Mouse (Mus musculus) MN1 (cell line): ENCODE results near the gene Tmprss4.

Experiments
- DNase-seq: peaks from one replicate; pipeline ENCODE4 v3.0.0-alpha.2; 2016; ENCODE audit warnings: low spot score

The Tmprss4 gene

DNA sequence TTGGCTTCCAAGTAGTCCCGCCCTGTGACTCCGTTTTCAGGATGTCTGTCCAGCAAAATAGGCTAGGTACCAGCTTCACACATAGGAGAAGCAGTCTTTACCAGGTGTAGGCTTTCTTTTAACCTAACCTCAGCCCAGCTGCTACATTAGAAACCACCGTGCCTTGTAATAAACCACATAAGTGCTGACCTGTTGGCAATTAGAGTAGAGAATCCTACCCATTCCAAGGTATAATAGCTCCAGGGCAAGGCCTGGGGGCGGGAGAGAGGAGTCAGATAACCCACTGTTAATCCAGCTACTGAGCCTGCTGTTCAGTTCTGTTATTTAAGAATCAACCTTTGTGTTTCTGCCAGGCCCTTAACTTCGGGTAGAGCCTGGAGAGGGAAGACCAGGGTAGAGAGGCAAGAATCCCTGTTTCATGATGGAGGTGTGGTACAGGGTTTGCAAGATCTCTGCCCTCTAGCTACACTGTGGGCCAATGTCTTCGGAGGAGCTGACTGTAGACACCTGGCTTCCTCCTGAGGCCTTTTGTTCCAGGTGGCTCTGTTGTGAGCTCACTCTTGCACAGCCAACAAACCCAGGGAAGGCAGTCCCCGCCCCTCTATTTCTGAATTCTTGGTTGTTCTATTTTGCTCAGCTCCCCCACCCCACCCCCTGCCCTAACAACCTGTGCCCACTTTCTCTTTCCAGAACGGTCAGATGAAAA, 7.6 kb downstream of the Tmprss4 start:
- no peak for DNase-seq

DNA sequence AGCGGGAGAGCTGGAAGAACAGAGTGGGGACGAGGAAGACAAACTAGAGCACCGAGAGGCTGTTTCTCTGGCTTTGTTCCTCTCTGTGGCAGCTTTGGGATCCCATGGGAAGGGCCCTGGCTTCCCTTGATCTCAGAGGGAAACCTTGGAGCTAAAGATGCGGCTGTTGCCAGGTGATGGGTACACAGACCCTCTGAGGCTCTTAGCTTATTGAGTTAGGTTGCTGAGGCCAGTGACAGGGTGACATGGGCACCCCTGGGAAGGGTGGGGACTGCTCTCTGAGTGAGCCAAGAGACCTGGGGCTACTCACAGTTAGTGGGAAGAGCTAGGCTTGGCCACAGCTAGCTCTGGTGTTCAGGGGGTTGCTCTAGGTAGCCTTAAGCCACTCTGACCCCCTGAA, 8.4 kb downstream of the Tmprss4 start:
- no peak for DNase-seq

DNA sequence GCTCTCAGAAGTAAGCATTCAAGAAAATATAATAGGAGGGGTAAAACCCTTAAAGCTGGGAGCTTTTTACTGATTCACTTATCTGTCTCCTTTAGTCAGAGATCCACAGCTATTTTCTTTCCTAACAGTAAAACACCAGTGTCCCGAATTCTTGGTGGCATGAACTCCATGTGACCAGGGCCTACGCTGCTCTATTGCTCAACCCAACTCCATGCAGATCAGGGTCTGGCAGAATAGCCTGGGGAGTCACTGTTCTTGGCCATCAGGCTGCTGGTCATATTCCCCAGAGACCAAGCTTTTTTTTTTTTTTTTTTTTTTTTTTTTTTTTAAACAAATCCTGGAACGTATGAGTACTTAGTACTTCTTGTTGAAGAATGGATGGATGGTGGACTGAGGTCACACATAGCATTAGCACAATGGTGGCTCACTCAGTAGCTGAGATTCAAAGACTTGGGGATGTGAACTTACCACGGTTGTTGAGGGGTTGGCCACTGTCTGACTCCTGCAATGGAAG, 14.2 kb downstream of the Tmprss4 start:
- DNase-seq = no peak

DNA sequence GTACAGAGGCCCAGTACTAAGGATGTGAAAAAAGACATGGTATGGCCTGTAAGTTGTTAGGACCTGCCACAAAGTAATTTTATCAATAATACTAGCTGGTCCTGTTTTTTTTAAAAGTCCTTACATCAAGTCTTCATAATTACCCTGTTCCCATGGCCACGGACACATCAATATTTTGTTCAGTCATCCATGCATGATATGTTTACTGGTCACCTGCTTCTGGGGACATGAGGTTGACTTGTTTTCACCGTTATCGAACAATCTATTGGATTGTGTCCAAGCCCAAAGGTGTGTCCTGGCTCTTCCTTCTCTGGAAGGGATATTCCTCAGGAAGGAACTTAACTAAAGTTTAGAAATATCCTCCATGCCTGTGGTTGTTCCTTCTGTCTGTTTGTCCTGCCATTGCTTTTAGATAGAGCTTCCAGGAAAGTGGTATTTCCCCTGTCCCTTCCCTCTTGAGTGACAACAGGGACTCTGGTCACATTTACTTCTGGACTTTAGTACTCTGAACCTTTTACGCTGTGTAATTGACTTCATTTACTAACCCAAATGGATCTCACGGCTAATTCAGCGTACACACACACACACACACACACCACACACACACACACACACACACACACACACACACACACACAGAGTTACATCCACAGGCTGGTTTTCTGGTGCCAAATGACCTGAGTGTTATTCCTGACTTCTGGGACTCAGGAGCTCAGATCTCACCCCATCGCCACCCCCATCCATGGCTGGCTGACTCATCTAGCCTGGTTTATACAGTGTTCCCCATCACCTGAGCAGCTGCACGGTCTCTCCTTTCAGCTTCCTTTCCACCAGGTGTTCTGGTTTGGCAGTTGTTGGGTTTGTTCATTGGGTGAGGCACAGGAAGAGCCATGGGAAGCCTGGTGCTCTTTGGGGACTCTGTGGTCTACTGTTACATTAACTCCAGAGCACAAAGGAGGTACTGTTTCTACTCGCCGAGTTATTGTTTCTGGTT, 15.0 kb downstream of the Tmprss4 start:
- no peak for DNase-seq

DNA sequence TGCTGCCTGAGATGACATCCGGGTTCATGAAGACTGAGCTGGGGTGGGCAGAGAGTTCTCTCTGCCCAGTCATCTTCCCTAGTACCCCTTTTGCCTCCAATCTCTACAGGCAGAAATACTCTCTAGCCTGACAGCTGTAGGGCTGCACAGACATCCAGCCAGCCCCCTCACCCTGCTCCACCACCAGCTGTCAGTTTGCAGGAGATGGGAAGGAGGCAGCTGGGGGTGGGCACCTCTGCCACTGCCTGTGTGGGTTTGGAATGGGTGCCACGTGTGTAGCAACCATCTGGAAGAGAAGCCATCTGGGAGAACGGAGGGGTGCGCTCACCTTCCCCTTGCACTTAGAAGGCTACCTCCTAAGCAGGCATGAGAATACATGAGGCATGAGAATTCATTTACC, 18.6 kb downstream of the Tmprss4 start:
- no peak for DNase-seq

DNA sequence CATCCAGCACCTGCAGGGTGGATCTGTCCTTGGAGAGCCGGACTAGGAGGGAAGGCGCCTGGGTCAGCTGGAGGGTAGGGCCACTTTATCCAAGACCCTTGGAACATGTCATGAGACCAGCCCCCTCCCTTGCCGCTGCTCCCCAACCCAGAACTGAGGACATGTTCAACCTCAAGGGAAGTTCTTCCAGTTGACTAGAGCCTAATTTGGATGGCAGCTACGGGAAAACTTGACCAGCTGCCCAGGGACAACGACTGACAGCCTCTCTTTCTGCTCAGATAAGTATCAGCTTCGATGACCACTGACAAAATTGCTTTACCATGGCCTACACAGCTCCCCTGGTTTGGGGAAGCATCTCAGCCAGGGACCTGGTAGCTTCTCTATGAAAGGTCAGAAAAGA, 20.6 kb downstream of the Tmprss4 start:
- DNase-seq = no peak

DNA sequence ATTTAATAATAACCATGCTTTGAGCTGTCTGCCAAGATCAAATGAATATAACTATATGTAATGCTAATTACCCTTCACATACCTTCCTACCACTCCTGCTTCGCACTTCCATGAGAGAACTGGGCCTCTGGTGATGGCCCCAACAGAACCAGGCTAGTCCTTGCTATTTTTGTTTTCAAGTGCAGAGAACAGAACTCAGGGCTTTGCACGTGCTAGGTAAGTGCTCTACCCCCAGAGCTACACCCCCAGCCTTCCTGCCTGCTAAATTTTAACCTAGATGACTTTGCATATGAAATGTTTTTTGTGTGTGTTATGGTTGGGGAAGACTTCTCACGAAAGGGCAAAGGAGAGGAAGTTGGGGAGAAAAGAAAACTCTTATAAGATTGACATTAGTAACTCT, 21.4 kb downstream of the Tmprss4 start:
- no peak for DNase-seq

DNA sequence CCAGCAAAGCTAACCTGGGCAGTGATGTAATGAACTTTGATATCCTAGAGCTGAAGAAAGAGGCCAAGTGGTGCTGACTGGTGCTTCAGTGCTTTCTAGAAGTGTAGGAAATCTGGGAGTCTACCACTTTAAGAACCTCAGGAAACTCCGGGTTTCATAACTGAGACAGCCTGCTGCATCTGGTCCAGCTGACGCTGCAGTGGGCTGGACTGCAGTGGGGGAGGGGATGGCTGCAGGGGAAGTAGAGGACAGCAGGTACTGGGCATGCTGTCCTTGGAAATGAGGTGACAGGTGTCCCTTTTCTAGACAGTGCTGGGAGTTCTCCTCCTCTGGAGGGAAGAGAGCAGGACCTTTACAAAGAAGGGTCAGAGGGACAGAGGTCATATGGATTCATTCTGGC, 22.1 kb downstream of the Tmprss4 start, which contains the start of gene BC049352:
BC049352 (plus strand) TSS at position 238 of the 400 bp plus-strand sequence.
- no peak for DNase-seq

DNA sequence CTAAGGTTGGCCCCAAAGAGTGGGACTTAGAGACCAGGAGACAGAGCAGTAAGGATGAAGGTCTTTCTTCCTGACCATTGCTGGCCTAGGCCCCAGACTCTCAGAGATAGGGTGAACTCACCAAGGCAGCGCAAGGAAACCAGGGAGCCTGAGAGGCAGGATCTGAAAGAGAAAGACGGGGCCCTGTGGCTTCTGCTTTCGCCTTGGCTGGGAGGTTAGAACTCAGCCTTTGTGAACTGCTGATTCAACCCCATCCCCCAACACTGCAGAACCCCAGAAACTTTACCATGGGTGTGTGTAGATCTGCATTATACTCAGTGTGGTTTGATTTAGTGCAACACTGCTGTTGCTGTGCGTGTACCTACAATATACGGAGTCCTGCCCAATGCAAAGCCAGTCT, 24.6 kb downstream of the Tmprss4 start:
- DNase-seq = no peak

DNA sequence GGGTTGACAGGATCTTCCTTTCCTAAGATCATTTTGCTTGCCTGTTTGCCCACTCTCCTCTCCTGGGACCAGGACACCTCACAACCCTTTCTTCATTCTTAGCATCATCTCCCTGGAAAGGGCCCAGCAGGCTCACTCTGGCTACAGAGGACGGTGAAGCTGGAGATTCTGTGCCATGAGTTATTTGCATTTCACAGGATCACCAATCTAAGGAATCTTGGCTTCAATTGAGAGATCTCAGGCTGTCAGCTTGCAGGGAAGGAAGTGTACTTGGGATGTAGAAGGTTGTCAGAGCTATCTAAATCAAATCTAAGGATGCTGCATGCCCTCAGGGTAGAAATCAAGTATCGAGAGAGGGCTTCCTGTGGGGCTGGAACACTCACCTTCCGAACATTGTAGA, 30.4 kb downstream of the Tmprss4 start:
- no peak for DNase-seq

DNA sequence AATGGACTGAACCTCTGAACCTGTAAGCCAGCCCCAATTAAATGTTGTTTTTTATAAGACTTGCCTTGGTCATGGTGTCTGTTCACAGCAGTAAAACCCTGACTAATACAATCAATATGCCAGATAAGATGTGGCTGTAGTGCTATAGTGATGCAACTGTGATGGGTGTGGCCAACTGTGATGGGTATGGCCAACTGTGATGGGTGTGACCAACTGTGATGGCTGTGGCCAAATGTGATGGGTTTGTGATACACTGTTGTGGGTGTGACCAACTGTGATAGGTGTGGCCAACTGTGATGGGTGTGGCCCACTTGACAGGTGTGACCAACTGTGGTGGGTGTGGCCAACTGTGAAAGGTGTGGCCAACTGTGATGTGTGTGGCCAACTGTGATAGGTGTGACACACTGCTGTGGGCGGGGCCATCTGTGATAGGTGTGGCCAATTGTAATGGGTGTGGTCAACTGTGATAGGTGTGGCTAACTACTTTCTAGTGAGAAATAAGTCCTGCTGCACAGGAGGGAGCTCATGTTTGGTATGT, 32.8 kb downstream of the Tmprss4 start:
- DNase-seq = no peak

DNA sequence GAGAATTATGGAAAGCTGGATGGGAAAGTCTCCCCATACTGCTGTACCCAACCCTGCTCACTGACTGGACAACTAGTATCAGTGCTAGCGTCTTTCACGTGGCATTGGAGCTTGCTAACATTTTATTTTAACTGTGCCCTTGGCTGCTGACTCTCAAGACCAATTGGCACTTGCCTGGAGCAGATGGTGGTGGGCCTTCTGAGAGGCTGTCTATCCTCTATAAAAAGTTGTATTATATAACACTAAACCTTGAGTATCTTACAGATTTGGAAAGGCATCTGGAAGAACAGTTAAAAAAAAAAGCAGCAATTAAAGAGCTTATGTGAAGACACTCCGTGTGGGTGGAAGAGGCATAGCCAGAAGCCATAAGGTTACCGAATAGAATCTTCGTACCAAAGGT, 33.7 kb downstream of the Tmprss4 start:
- DNase-seq = no peak

DNA sequence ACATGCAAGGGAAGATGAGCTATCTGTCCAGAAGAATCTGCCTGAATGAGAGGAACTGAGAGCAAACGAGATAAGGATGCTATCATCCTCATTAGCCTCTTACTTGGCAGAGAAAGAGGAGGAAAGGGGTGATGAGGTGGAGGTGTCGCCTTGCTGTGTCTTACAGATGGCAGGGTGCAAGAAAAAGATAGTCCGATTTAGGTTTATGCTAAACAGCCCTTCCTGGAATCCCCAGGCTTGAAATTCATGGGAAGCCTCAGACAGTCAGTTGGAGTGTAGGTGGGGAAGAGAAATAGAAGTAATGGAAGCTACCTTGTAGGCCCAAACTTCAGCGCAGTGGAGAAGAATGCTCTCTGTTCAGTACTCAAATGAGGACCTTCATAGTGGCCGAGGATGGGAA, 36.0 kb downstream of the Tmprss4 start:
- DNase-seq = no peak

DNA sequence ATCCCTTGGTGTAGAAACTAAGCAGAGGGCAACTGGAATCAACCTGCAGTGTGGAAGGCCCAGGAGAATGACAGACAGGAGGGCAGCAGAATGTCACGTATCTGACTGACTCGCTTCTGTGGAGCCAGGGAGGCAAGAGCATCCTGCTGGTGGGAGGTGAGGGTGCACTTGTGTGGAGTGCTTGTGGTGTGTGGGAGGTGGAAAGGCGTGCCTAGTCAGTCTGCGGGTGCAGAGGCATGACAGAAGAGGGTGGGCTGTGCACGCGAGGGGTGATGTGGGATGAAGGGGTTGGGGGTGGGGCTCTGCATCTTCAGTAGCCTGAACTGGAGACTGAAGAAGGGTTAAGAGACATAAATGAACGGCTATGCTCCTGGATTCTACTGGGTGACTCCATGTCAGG, 50.5 kb downstream of the Tmprss4 start:
- no peak for DNase-seq

DNA sequence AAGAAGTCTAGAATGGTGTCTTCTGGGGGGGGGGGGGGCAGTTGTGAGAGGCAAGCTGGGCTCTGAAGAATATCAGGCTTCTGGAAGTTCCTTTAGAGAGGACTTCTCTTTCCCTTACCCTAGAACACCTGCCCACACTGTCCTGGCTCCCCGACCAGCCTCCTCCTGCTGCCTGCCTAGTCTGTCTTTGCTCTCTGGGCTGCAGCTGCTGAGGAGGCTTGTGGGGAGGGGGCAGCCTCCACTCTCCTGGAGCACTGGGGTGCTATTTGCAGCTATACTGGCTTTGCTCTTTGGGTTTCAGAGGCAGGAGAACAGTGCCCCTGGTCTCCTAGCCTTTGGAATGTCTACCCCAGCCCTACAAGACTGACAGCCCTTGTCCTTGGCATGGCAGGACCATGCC, 53.0 kb downstream of the Tmprss4 start:
- DNase-seq = no peak

DNA sequence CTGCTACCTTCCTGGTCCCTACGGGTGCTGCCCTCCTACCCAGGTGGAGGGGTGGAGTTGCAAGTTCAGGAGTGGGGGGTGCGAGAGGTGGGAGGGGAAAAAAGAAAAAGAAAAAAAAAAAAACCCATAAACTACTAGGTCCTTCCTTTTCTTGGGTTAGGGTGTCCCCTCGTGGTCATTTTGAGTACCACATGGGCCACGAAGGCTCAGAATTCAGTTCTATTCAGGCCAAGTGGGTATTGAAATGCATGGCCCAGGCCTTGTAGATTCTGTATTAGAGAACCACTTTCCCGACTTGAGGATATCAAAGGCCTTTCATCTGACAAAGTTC, 57.7 kb downstream of the Tmprss4 start:
- DNase-seq = peak; percentile 40

DNA sequence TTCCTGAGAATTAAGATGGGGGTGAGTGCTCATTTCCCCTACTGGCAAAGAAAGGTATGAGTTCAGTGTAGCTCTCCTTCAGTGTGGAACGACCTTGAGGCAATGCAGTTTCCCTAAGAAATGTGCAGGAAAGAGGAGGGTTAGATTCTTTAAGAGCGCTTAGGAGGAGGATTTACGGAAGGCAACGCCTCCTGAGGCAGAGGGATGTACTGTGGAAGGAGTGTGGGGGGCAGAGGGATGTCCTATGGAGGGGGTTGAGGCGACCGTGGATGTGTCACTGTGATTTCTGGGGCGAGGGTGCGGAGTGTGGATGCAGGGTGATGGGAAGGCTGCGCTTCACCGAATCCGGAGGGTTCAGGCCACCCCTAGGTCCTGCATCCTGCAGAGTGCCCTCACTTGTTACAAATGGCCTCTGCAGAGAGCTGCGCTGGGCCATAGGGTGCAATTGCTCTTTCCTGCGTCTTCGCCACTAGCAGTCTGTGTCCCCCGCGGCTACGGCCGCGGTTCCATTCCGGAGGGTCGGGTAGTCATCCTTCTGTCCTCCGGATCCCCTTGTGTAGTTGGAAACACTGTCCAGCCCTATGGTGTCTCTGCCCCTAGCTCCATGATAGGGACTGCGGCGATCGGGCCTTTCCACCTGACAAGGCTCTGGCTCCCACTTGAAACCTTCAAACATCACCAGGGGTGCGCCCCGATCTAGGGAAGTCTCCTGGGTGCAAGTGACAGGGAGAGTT, 58.2 kb downstream of the Tmprss4 start:
- DNase-seq = no peak

DNA sequence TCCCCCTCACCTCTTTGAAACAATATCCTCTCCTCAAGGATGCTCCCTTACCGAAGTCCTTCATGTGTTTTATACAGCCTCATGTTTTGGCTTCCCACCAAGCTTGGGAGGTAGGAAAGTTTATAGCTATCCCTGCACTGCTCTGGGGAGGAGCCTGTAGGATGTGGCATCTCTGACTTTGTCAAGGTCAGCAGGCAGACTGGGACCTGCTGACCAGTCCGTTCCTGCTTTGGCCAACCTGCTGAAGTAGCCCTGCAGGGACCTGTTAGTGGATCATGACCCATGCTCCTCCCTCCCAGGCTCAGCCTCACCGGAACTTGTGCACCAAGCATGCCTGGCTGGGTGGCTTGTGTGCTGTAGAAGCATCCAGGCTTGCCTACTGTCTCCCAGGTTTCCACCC, 61.2 kb downstream of the Tmprss4 start:
- no peak for DNase-seq

DNA sequence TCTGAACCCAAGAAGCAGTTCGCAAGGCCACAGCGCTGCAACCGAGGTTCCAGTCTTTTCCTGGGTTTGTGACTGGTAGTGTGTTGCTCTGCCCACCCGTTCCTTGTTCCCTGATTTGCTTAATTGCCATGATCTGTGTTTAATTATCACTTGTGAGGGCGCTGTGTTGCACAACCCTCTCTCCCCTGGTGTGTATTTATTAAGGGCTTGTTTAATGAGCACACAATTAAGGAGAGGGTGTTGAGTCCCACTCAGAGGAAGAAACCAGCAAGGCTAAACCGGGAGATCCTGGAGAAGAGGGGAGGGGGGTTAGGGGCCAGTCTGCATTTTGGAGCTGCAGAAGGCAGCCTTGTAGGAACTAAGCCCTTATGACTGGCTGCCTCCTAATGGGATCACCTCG, 62.9 kb downstream of the Tmprss4 start:
- DNase-seq = no peak

DNA sequence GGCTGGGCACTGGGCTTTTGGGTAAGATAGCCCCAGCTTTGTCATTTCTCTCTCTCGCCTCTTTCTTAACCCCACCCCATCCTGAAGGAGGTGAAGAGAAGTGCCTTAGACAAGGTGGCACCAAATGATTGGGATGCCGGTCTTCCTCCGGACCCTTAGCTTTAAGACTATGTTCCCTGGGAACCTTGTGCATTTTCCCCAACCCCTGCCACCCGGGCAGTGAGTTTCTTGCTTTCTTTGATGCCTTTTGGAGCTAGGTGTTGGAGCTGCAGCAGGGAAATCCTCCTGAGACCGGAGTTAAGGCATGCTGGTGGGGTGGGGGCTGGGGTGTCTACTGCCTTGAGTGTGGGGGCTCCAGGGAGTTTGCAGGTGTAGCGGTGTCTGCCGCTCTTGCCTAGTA, 64.8 kb downstream of the Tmprss4 start:
- DNase-seq = no peak

DNA sequence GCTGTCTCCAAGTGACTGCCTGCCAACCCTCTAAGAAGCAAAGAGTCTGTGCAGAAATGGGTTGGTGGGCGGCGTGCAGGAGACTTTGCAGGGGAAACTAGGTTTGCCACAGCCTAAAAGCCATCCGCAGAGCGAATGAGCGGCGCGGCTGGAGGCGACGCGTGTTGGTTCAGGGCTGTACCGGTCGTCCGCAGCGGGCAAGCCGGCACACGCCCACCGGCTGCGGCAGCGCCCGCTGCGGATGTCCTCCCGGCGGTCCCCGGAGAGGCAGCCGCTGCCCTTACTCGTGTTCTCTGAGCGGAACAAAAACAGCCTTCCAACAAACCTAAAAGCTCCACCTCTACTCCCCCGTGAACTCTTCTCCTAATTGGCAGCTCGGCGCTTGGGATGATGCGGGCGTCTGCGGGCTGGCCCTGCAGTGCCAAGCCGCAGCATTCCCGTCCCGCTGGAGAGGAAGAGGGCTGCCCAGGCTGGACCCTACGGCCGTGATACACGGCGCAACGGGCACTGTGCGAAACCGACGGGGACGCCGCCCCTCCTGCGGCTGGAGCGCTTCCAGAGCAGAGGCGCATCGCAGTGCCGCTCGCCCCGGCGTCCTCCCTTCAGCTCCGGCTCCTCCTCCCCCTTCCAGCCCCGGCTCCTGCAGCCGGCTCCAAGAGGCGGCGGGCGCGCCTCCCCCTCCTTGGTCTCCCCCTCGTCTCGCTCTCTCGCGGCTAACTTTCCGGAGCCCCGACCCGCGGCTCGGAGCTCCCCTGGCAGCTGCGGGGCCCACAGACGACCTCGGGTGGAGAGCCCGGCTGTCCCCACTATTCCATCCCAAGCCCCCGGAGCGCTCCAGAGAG, 65.5 kb downstream of the Tmprss4 start, which contains the start of gene Scn4b:
Scn4b (plus strand) TSS at position 205 of the 842 bp plus-strand sequence.
- DNase-seq = no peak
